Mouse (Mus musculus) kidney, adult 2 months (tissue): ENCODE results near the gene Shisa5.

Experiments used
- CTCF ChIP-seq: fragments of 200-500 bp; conservative IDR thresholded peaks from 2 replicates; pipeline ENCODE4 v1.5.1; 2011; ENCODE audit warnings: low read depth, mild to moderate bottlenecking, control low read depth, low read length, moderate library complexity, mixed read lengths; ENCODE audit not compliant: insufficient read depth, insufficient read length
- POLR2A ChIP-seq: fragments of 200-500 bp; IDR thresholded peaks from one replicate; pipeline ENCODE4 v1.6.1; 2011; ENCODE audit warnings: low read depth, low read length, control low read depth

GRCm38 (mm10) chr9:109038086-109038895 is at the start of gene Shisa5:
- TF ChIP-seq CTCF (no peak), POLR2A (peak; percentile 65)
